Mouse (Mus musculus): Measurements from ENCODE around the gene Tmem255a. TPM values are rescaled to one million over a fixed set of nuclear protein-coding genes. Genes with fewer than 3 reads are reported as not detected.

Tmem255a gene
- polyA plus RNA-seq, 1 experiment: 0.13 TPM

DNA sequence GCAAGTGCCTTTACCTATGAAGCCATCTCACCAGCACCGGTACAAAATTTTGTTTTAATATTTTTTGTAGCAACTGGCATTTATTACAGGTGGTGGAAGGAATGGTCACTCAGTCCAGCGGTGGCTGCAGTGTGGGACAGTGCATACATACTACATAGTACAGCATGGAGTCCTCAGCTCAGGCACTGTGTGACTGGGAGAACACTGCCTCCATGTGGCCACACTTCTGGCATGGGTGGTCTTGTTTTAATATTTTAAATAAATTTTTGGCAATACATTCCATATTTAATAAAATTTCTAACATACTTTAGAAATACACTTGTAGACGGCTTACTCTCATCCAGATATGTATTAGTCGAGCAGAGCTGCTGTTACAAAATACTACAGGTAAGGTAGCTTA is 85.6 kb downstream of the Tmem255a start:
- Histone ChIP-seq H3K4me3 (ENCODE audit: low read depth, low read length) (no peak overlapping the region), H3K27ac (ENCODE audit: insufficient read depth, low read depth, low read length) (no peak overlapping the region), H3K4me1 (ENCODE audit: control insufficient read depth, insufficient read depth, insufficient read length, low read length) (no peaks in the 10 kb centered on the region), H3K36me3 (ENCODE audit: control insufficient read depth, insufficient read depth, low read length) (no peaks in the 10 kb centered on the region), H3K27me3 (ENCODE audit: control insufficient read depth, insufficient read depth, low read length) (no peaks in the 10 kb centered on the region)
- TF ChIP-seq POLR2A (IDR thresholded peaks at IDR 0.05; ENCODE audit: low read depth, low read length): no peak
- TF ChIP-seq CTCF (IDR thresholded peaks at IDR 0.05; ENCODE audit: extremely low read depth, insufficient read length, insufficient replicate concordance, low read depth, low read length): no peak
- WGBS: 77% methylated on average over 4 of the region's 4 CpGs

GRCm38 (mm10) chrX:38166064-38166463 is 86.2 kb downstream of the Tmem255a start:
- TF ChIP-seq CTCF (IDR thresholded peaks at IDR 0.05; ENCODE audit: extremely low read depth, insufficient read length, insufficient replicate concordance, low read depth, low read length) (no peak), POLR2A (IDR thresholded peaks at IDR 0.05; ENCODE audit: low read depth, low read length) (no peak)
- Histone ChIP-seq H3K27ac (ENCODE audit: insufficient read depth, low read depth, low read length) (no peak overlapping the region), H3K27me3 (ENCODE audit: control insufficient read depth, insufficient read depth, low read length) (no peaks in the 10 kb centered on the region), H3K36me3 (ENCODE audit: control insufficient read depth, insufficient read depth, low read length) (no peaks in the 10 kb centered on the region), H3K4me1 (ENCODE audit: control insufficient read depth, insufficient read depth, insufficient read length, low read length) (no peaks in the 10 kb centered on the region), H3K4me3 (ENCODE audit: low read depth, low read length) (no peak overlapping the region)
- 79% methylated on average over 9 of the region's 9 CpGs for WGBS

DNA sequence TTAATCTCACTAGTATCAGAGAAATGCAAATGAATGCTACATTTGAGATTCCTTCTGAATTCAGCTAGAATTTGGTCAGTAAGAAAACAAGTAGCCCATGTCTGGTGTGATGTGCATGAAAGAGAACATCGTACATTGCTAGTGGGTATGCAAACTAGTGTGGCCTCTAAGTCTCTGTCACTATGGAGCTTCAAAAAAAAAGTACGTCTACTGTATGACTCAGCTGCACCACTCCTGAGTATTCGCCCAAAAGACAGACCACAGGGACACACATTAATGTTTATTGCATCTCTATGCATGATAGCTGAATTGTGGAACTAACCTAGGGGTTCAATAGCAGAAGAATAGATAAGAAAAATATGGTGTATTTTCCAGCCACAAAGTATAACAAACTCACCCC is 86.9 kb downstream of the Tmem255a start:
- TF ChIP-seq CTCF (IDR thresholded peaks at IDR 0.05; ENCODE audit: extremely low read depth, insufficient read length, insufficient replicate concordance, low read depth, low read length) (no peak), POLR2A (IDR thresholded peaks at IDR 0.05; ENCODE audit: low read depth, low read length) (no peak)
- Histone ChIP-seq H3K36me3 (ENCODE audit: control insufficient read depth, insufficient read depth, low read length) (no peaks in the 10 kb centered on the region), H3K27me3 (ENCODE audit: control insufficient read depth, insufficient read depth, low read length) (no peaks in the 10 kb centered on the region), H3K4me1 (ENCODE audit: control insufficient read depth, insufficient read depth, insufficient read length, low read length) (no peaks in the 10 kb centered on the region), H3K27ac (ENCODE audit: insufficient read depth, low read depth, low read length) (no peak overlapping the region), H3K4me3 (ENCODE audit: low read depth, low read length) (no peak overlapping the region)
- 76% methylated on average over 3 of the region's 3 CpGs for WGBS

GRCm38 (mm10) chrX:38159097-38159496 is 93.1 kb downstream of the Tmem255a start:
- no peaks in the 10 kb centered on the region for H3K27me3 ChIP-seq (ENCODE audit: control insufficient read depth, insufficient read depth, low read length)
- TF ChIP-seq POLR2A (IDR thresholded peaks at IDR 0.05; ENCODE audit: low read depth, low read length) (no peak), CTCF (IDR thresholded peaks at IDR 0.05; ENCODE audit: extremely low read depth, insufficient read length, insufficient replicate concordance, low read depth, low read length) (no peak)
- H3K4me1 ChIP-seq (ENCODE audit: control insufficient read depth, insufficient read depth, insufficient read length, low read length): no peaks in the 10 kb centered on the region
- no peak overlapping the region for H3K4me3 ChIP-seq (ENCODE audit: low read depth, low read length)
- no peak overlapping the region for H3K27ac ChIP-seq (ENCODE audit: insufficient read depth, low read depth, low read length)
- H3K36me3 ChIP-seq (ENCODE audit: control insufficient read depth, insufficient read depth, low read length): no peaks in the 10 kb centered on the region
- 57% methylated on average over 1 of the region's 1 CpGs for WGBS

Other genes with a start within 250 kb of the Tmem255a start
- not detected in 2 replicates for gene Btg1-ps1, start 233.6 kb downstream of the Tmem255a start, polyA plus RNA-seq (2012; rRNA removed)
- not detected in 2 replicates for gene Btg1-ps2, start 209.3 kb downstream of the Tmem255a start, polyA plus RNA-seq (2012; rRNA removed)
- gene Rhox10, start 186.0 kb downstream of the Tmem255a start, polyA plus RNA-seq (2012; rRNA removed): not detected in 2 replicates
- gene Rhox11, start 167.3 kb downstream of the Tmem255a start, polyA plus RNA-seq (2012; rRNA removed): not detected in 2 replicates
- gene Rhox12, start 141.5 kb downstream of the Tmem255a start, polyA plus RNA-seq (2012; rRNA removed): not detected in 2 replicates
- gene Rhox13, start 131.2 kb downstream of the Tmem255a start, polyA plus RNA-seq (2012; rRNA removed): not detected in 2 replicates
- 0.88 and 1.4 TPM in 2 replicates for gene Zbtb33, start 62.6 kb downstream of the Tmem255a start, polyA plus RNA-seq (2012; rRNA removed)
- gene Atp1b4, start 63.7 kb upstream of the Tmem255a start, polyA plus RNA-seq (2012; rRNA removed): not detected in 2 replicates
- 10.9 and 16.8 TPM in 2 replicates for gene Lamp2, start 204.0 kb upstream of the Tmem255a start, polyA plus RNA-seq (2012; rRNA removed)